Mouse (Mus musculus): Measurements from ENCODE around the gene Stxbp4.

- no peak for TF ChIP-seq CTCF (IDR thresholded peaks at IDR 0.05; ENCODE audit: extremely low read depth, insufficient read length, insufficient replicate concordance, low read depth, low read length)
- no peak for TF ChIP-seq POLR2A (IDR thresholded peaks at IDR 0.05; ENCODE audit: low read depth, low read length)
Measured at GRCm38 (mm10) chr11:90649777-90650176, 11.9 kb upstream of the Stxbp4 start.

All from small intestine, adult 2 months (tissue).